Mouse (Mus musculus): ENCODE measurements at regions not wholly inside any gene's neighbourhood (a gene's known extent, or its start where the extent isn't known, plus 50 kb on each side); places are given as distances from the start of the nearest gene placed in this dataset.

DNA sequence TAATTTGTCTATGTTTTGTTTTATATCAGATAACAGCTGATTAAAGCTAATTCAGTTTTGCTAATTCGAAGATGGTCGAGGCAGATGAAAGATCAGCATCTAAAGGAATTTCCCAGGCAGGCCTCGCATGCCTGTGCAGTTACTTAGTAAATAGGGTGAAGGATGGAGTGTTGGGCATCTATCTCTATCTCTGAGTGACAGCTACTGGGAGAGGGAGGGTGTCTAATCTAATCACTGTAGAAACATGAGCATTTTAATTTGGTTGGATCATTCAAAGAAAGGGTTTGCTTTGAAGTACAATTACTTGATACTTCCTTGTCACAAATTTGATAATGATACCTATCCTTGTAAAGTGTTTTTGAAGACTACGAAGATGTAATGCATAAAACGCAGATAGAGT lies 273.8 kb downstream of the Gm11146 start:
- peaks cover 3% of the 10 kb centered on the region; the same call in 1 of the 2 replicates for H3K4me1 ChIP-seq (replicated peaks; ENCODE audit: control insufficient read depth, insufficient read depth, low read length)

GRCm38 (mm10) chr16:77322338-77322737 lies 279.6 kb downstream of the Gm11146 start:
- Histone ChIP-seq H3K4me2 (ENCODE audit: low read depth, low read length) (no peak overlapping the region), H3K9me3 (ENCODE audit: control insufficient read depth, low read length) (no peaks in the 10 kb centered on the region), H3K27ac (ENCODE audit: low read length) (no peak overlapping the region), H3K27me3 (ENCODE audit: control insufficient read depth, insufficient read depth, low read depth, low read length) (no peaks in the 10 kb centered on the region), H3K36me3 (ENCODE audit: control insufficient read depth, insufficient read depth, low read length) (no peaks in the 10 kb centered on the region), H3K4me3 (ENCODE audit: low read length) (no peak overlapping the region), H3K9ac (ENCODE audit: low read length) (no peak overlapping the region), H3K4me1 (replicated peaks; ENCODE audit: control insufficient read depth, insufficient read depth, low read length) (no peaks in the 10 kb centered on the region)
- WGBS, result 42% methylated on average over 5 of the region's 5 CpGs
- no peak for ATAC-seq (ENCODE audit: low read depth)

More for the DNA sequence above, 273.8 kb downstream of the Gm11146 start:
- Histone ChIP-seq H3K4me3 (ENCODE audit: low read length) (no peak overlapping the region), H3K27me3 (ENCODE audit: control insufficient read depth, insufficient read depth, low read depth, low read length) (no peaks in the 10 kb centered on the region), H3K4me2 (ENCODE audit: low read depth, low read length) (no peak overlapping the region), H3K9ac (ENCODE audit: low read length) (no peak overlapping the region), H3K9me3 (ENCODE audit: control insufficient read depth, low read length) (no peaks in the 10 kb centered on the region), H3K36me3 (ENCODE audit: control insufficient read depth, insufficient read depth, low read length) (no peaks in the 10 kb centered on the region), H3K27ac (ENCODE audit: low read length) (no peak overlapping the region)
- no peak for ATAC-seq (ENCODE audit: low read depth)
- 48% methylated on average over 5 of the region's 5 CpGs for WGBS

- Histone ChIP-seq H3K4me3 (ENCODE audit: low read length) (no peak overlapping the region), H3K36me3 (ENCODE audit: control insufficient read depth, insufficient read depth, low read length) (no peaks in the 10 kb centered on the region), H3K4me1 (replicated peaks; ENCODE audit: control insufficient read depth, insufficient read depth, low read length) (no peaks in the 10 kb centered on the region), H3K9me3 (ENCODE audit: control insufficient read depth, low read length) (no peaks in the 10 kb centered on the region), H3K27ac (ENCODE audit: low read length) (no peak overlapping the region), H3K9ac (ENCODE audit: low read length) (no peak overlapping the region), H3K4me2 (ENCODE audit: low read depth, low read length) (no peak overlapping the region), H3K27me3 (ENCODE audit: control insufficient read depth, insufficient read depth, low read depth, low read length) (no peaks in the 10 kb centered on the region)
- ATAC-seq (ENCODE audit: low read depth), result no peak
- WGBS, result 92% methylated on average over 1 of the region's 1 CpGs
Observed at GRCm38 (mm10) chr16:77318150-77318549, 283.7 kb downstream of the Gm11146 start.

GRCm38 (mm10) chr16:77315354-77315753 lies 286.5 kb downstream of the Gm11146 start:
- H3K4me3 ChIP-seq (ENCODE audit: low read length), result no peak overlapping the region
- H3K27ac ChIP-seq (ENCODE audit: low read length), result no peak overlapping the region
- 53% methylated on average over 1 of the region's 1 CpGs for WGBS
- no peak for ATAC-seq (ENCODE audit: low read depth)
- no peaks in the 10 kb centered on the region for H3K4me1 ChIP-seq (replicated peaks; ENCODE audit: control insufficient read depth, insufficient read depth, low read length)
- H3K9me3 ChIP-seq (ENCODE audit: control insufficient read depth, low read length), result no peaks in the 10 kb centered on the region
- H3K4me2 ChIP-seq (ENCODE audit: low read depth, low read length), result no peak overlapping the region
- H3K27me3 ChIP-seq (ENCODE audit: control insufficient read depth, insufficient read depth, low read depth, low read length), result no peaks in the 10 kb centered on the region
- no peaks in the 10 kb centered on the region for H3K36me3 ChIP-seq (ENCODE audit: control insufficient read depth, insufficient read depth, low read length)
- H3K9ac ChIP-seq (ENCODE audit: low read length), result no peak overlapping the region

DNA sequence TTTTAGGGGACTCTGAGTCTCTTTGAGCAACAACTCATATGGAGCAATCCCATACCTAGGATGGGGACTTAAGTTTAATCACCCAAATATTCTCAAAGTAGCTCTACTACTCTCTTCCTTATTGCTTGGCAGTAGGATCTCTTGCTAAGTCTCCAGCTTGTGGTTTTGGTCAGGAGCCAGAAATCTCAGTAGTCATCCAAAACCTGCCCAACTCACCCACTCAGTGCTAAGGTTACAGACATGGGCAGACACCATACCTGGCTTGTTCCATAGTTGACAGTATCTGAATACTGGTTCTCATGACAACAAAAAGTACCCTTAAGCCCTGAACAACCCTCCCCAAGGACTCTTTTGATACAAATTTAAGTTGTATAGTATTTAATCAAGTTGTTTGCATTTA lies 288.7 kb downstream of the Gm11146 start:
- Histone ChIP-seq H3K36me3 (ENCODE audit: control insufficient read depth, insufficient read depth, low read length) (no peaks in the 10 kb centered on the region), H3K4me1 (replicated peaks; ENCODE audit: control insufficient read depth, insufficient read depth, low read length) (no peaks in the 10 kb centered on the region), H3K9ac (ENCODE audit: low read length) (no peak overlapping the region), H3K4me3 (ENCODE audit: low read length) (no peak overlapping the region), H3K4me2 (ENCODE audit: low read depth, low read length) (no peak overlapping the region), H3K27me3 (ENCODE audit: control insufficient read depth, insufficient read depth, low read depth, low read length) (no peaks in the 10 kb centered on the region), H3K9me3 (ENCODE audit: control insufficient read depth, low read length) (no peaks in the 10 kb centered on the region), H3K27ac (ENCODE audit: low read length) (no peak overlapping the region)
- no peak for ATAC-seq (ENCODE audit: low read depth)

- Histone ChIP-seq H3K4me1 (replicated peaks; ENCODE audit: control insufficient read depth, insufficient read depth, low read length) (no peaks in the 10 kb centered on the region), H3K27ac (ENCODE audit: low read length) (no peak overlapping the region), H3K9ac (ENCODE audit: low read length) (no peak overlapping the region), H3K4me3 (ENCODE audit: low read length) (no peak overlapping the region), H3K27me3 (ENCODE audit: control insufficient read depth, insufficient read depth, low read depth, low read length) (no peaks in the 10 kb centered on the region), H3K4me2 (ENCODE audit: low read depth, low read length) (no peak overlapping the region), H3K36me3 (ENCODE audit: control insufficient read depth, insufficient read depth, low read length) (no peaks in the 10 kb centered on the region), H3K9me3 (ENCODE audit: control insufficient read depth, low read length) (no peaks in the 10 kb centered on the region)
- 73% methylated on average over 6 of the region's 6 CpGs for WGBS
- no peak for ATAC-seq (ENCODE audit: low read depth)
Observed at GRCm38 (mm10) chr16:77301270-77302171, 288.0 kb downstream of the Usp25 start.

- H3K27ac ChIP-seq (ENCODE audit: low read length), result no peak overlapping the region
- ATAC-seq (ENCODE audit: low read depth), result no peak
- no peaks in the 10 kb centered on the region for H3K9me3 ChIP-seq (ENCODE audit: control insufficient read depth, low read length)
- no peaks in the 10 kb centered on the region for H3K27me3 ChIP-seq (ENCODE audit: control insufficient read depth, insufficient read depth, low read depth, low read length)
- no peaks in the 10 kb centered on the region for H3K4me1 ChIP-seq (replicated peaks; ENCODE audit: control insufficient read depth, insufficient read depth, low read length)
- no peak overlapping the region for H3K4me2 ChIP-seq (ENCODE audit: low read depth, low read length)
- H3K4me3 ChIP-seq (ENCODE audit: low read length), result no peak overlapping the region
- H3K9ac ChIP-seq (ENCODE audit: low read length), result no peak overlapping the region
- WGBS, result 62% methylated on average over 6 of the region's 6 CpGs
- no peaks in the 10 kb centered on the region for H3K36me3 ChIP-seq (ENCODE audit: control insufficient read depth, insufficient read depth, low read length)
Observed at GRCm38 (mm10) chr16:77300572-77301213, 287.2 kb downstream of the Usp25 start.

DNA sequence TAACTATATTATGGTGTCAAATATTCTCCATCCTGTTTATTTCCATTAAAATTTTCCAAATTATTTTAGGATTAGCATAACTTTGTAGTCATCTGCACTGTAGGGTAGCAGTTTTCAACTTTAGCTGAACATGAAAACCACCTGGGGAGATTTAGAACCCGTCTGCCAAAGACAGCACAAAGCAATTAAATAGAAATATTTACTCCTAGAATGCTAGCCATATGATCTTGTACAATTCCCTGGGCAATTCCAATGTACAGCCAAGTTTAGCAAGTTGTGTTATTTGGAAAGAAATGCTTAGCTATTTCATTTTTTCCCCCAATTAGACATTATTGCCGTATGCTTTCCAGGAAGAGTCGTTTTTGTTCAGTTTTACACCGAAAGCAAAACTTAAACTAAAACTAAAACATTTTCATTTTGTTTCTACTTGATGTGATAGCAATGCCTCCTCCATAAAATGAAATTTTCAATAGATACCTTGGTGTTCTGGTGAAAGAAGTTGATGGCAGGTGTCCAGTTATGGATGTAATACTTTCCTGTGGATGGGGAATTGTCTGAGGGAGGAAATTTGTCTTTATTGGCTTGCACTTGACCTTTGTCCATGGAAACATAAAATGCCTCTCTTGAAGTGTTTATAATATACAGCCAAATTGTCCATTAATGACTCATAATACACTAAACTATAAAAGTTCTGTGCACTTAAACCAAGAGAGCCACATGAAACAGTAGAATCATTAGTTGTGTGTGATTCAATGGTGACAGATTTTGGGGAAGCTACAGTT lies 282.3 kb downstream of the Usp25 start:
- Histone ChIP-seq H3K4me2 (ENCODE audit: low read depth, low read length) (no peak overlapping the region), H3K36me3 (ENCODE audit: control insufficient read depth, insufficient read depth, low read length) (no peaks in the 10 kb centered on the region), H3K27me3 (ENCODE audit: control insufficient read depth, insufficient read depth, low read depth, low read length) (no peaks in the 10 kb centered on the region), H3K4me1 (replicated peaks; ENCODE audit: control insufficient read depth, insufficient read depth, low read length) (no peaks in the 10 kb centered on the region), H3K9ac (ENCODE audit: low read length) (no peak overlapping the region), H3K9me3 (ENCODE audit: control insufficient read depth, low read length) (no peaks in the 10 kb centered on the region), H3K4me3 (ENCODE audit: low read length) (no peak overlapping the region), H3K27ac (ENCODE audit: low read length) (no peak overlapping the region)
- 76% methylated on average over 4 of the region's 4 CpGs for WGBS
- no peak for ATAC-seq (ENCODE audit: low read depth)

- H3K4me2 ChIP-seq (ENCODE audit: low read depth, low read length), result no peak overlapping the region
- WGBS, result 87% methylated on average over 2 of the region's 2 CpGs
- H3K27ac ChIP-seq (ENCODE audit: low read length), result no peak overlapping the region
- H3K9ac ChIP-seq (ENCODE audit: low read length), result no peak overlapping the region
- H3K4me3 ChIP-seq (ENCODE audit: low read length), result no peak overlapping the region
- no peaks in the 10 kb centered on the region for H3K4me1 ChIP-seq (replicated peaks; ENCODE audit: control insufficient read depth, insufficient read depth, low read length)
- H3K9me3 ChIP-seq (ENCODE audit: control insufficient read depth, low read length), result no peaks in the 10 kb centered on the region
- H3K36me3 ChIP-seq (ENCODE audit: control insufficient read depth, insufficient read depth, low read length), result no peaks in the 10 kb centered on the region
- no peaks in the 10 kb centered on the region for H3K27me3 ChIP-seq (ENCODE audit: control insufficient read depth, insufficient read depth, low read depth, low read length)
- ATAC-seq (ENCODE audit: low read depth), result no peak
Observed at GRCm38 (mm10) chr16:77292317-77292771, 278.8 kb downstream of the Usp25 start.
